Mouse (Mus musculus): ENCODE data around the gene Prox1. TPM values are rescaled to one million over a fixed set of nuclear protein-coding genes. Genes with fewer than 3 reads are reported as not detected.

Gene Prox1
- polyA plus RNA-seq, 1 experiment from 2014 or later: 3.0 TPM

GRCm38 (mm10) chr1:190171750-190172149 lies 1.2 kb upstream of the Prox1 start:
- under 1% methylated on average over 12 of the region's 12 CpGs for WGBS
- H3K27ac ChIP-seq (replicated peaks): no peak overlapping the region
- H3K4me3 ChIP-seq: 0 out of 2 replicates have a peak overlapping the region, but pooled peaks have one; percentile 5
- DNase-seq (ENCODE audit: low spot score): no peak
- H3K4me1 ChIP-seq: peaks cover 65% of the 10 kb centered on the region
- no peaks in the 10 kb centered on the region for H3K9me3 ChIP-seq
- H3K27me3 ChIP-seq (replicated peaks; ENCODE audit: low read depth, poor library complexity, severe bottlenecking): peaks cover 92% of the 10 kb centered on the region
- H3K36me3 ChIP-seq (replicated peaks): no peaks in the 10 kb centered on the region

- H3K27me3 ChIP-seq (replicated peaks; ENCODE audit: low read depth, poor library complexity, severe bottlenecking): peaks cover 93% of the 10 kb centered on the region
These were observed 827 bp upstream of the Prox1 start for GRCm38 (mm10) chr1:190171341-190171740.

GRCm38 (mm10) chr1:190170819-190171216 lies 304 bp upstream of the Prox1 start:
- peaks cover 65% of the 10 kb centered on the region for H3K4me1 ChIP-seq
- under 1% methylated on average over 24 of the region's 24 CpGs for WGBS

More at GRCm38 (mm10) chr1:190171341-190171740, 827 bp upstream of the Prox1 start:
- H3K4me3 ChIP-seq: peak overlapping the region; percentile 64; the same call in 1 of the 2 replicates
- H3K4me1 ChIP-seq: peaks cover 65% of the 10 kb centered on the region
- no peak for DNase-seq (ENCODE audit: low spot score)
- H3K9me3 ChIP-seq: no peaks in the 10 kb centered on the region
- 3% methylated on average over 10 of the region's 10 CpGs for WGBS
- H3K27ac ChIP-seq (replicated peaks): no peak overlapping the region
- H3K36me3 ChIP-seq (replicated peaks): no peaks in the 10 kb centered on the region

GRCm38 (mm10) chr1:190168761-190169671 lies 1.5 kb downstream of the Prox1 start:
- H3K27me3 ChIP-seq (replicated peaks; ENCODE audit: low read depth, poor library complexity, severe bottlenecking): peaks cover 89% of the 10 kb centered on the region
- under 1% methylated on average over 51 of the region's 51 CpGs for WGBS
- H3K4me1 ChIP-seq: peaks cover 50% of the 10 kb centered on the region

More at GRCm38 (mm10) chr1:190170819-190171216, 304 bp upstream of the Prox1 start:
- peak overlapping the region; percentile 64 for H3K4me3 ChIP-seq
- H3K36me3 ChIP-seq (replicated peaks): no peaks in the 10 kb centered on the region
- H3K9me3 ChIP-seq: no peaks in the 10 kb centered on the region
- H3K27ac ChIP-seq (replicated peaks): peak overlapping the region; percentile 81
- H3K27me3 ChIP-seq (replicated peaks; ENCODE audit: low read depth, poor library complexity, severe bottlenecking): peaks cover 93% of the 10 kb centered on the region
- DNase-seq (ENCODE audit: low spot score): no peak

GRCm38 (mm10) chr1:190168115-190168514 lies 2.4 kb downstream of the Prox1 start:
- Histone ChIP-seq H3K4me1 (peaks cover 43% of the 10 kb centered on the region), H3K27me3 (replicated peaks; ENCODE audit: low read depth, poor library complexity, severe bottlenecking) (peaks cover 81% of the 10 kb centered on the region), H3K4me3 (peak overlapping the region; percentile 64), H3K27ac (replicated peaks) (no peak overlapping the region; the same call in 1 of the 2 replicates), H3K36me3 (replicated peaks) (no peaks in the 10 kb centered on the region), H3K9me3 (no peaks in the 10 kb centered on the region)
- no peak for DNase-seq (ENCODE audit: low spot score)
- 2% methylated on average over 4 of the region's 4 CpGs for WGBS

More at GRCm38 (mm10) chr1:190168761-190169671, 1.5 kb downstream of the Prox1 start:
- DNase-seq (ENCODE audit: low spot score): peak; percentile 66
- Histone ChIP-seq H3K9me3 (no peaks in the 10 kb centered on the region), H3K36me3 (replicated peaks) (no peaks in the 10 kb centered on the region), H3K4me3 (peak overlapping the region; percentile 64), H3K27ac (replicated peaks) (peak overlapping the region; percentile 81)

GRCm38 (mm10) chr1:190167609-190168008 lies 2.9 kb downstream of the Prox1 start:
- peaks cover 38% of the 10 kb centered on the region for H3K4me1 ChIP-seq
- H3K27ac ChIP-seq (replicated peaks): no peak overlapping the region
- peak overlapping the region; percentile 64; the same call in 1 of the 2 replicates for H3K4me3 ChIP-seq
- 19% methylated on average over 1 of the region's 1 CpGs for WGBS
- no peaks in the 10 kb centered on the region for H3K36me3 ChIP-seq (replicated peaks)
- peaks cover 76% of the 10 kb centered on the region for H3K27me3 ChIP-seq (replicated peaks; ENCODE audit: low read depth, poor library complexity, severe bottlenecking)
- H3K9me3 ChIP-seq: no peaks in the 10 kb centered on the region
- no peak for DNase-seq (ENCODE audit: low spot score)

GRCm38 (mm10) chr1:190165511-190165910 lies 5.0 kb downstream of the Prox1 start:
- H3K36me3 ChIP-seq (replicated peaks): peaks cover 11% of the 10 kb centered on the region
- DNase-seq (ENCODE audit: low spot score): no peak
- no peaks in the 10 kb centered on the region for H3K9me3 ChIP-seq
- H3K4me3 ChIP-seq: no peak overlapping the region
- peaks cover 30% of the 10 kb centered on the region for H3K4me1 ChIP-seq
- H3K27ac ChIP-seq (replicated peaks): no peak overlapping the region
- 28% methylated on average over 4 of the region's 4 CpGs for WGBS
- peaks cover 73% of the 10 kb centered on the region for H3K27me3 ChIP-seq (replicated peaks; ENCODE audit: low read depth, poor library complexity, severe bottlenecking)

GRCm38 (mm10) chr1:190163471-190163870 lies 7.0 kb downstream of the Prox1 start:
- H3K4me1 ChIP-seq: peaks cover 16% of the 10 kb centered on the region
- 86% methylated on average over 6 of the region's 6 CpGs for WGBS
- no peak overlapping the region for H3K4me3 ChIP-seq
- no peaks in the 10 kb centered on the region for H3K9me3 ChIP-seq
- no peak overlapping the region for H3K27ac ChIP-seq (replicated peaks)
- peaks cover 61% of the 10 kb centered on the region for H3K27me3 ChIP-seq (replicated peaks; ENCODE audit: low read depth, poor library complexity, severe bottlenecking)
- peaks cover 11% of the 10 kb centered on the region for H3K36me3 ChIP-seq (replicated peaks)
- DNase-seq (ENCODE audit: low spot score): no peak

- WGBS: 85% methylated on average over 19 of the region's 19 CpGs
- no peak overlapping the region for H3K4me3 ChIP-seq
- H3K27ac ChIP-seq (replicated peaks): no peak overlapping the region
- peaks cover 11% of the 10 kb centered on the region for H3K36me3 ChIP-seq (replicated peaks)
- H3K9me3 ChIP-seq: no peaks in the 10 kb centered on the region
- H3K27me3 ChIP-seq (replicated peaks; ENCODE audit: low read depth, poor library complexity, severe bottlenecking): peaks cover 45% of the 10 kb centered on the region
- DNase-seq (ENCODE audit: low spot score): no peak
- H3K4me1 ChIP-seq: peaks cover 7% of the 10 kb centered on the region; the same call in 1 of the 2 replicates
These were observed 8.6 kb downstream of the Prox1 start for GRCm38 (mm10) chr1:190161708-190162465.

GRCm38 (mm10) chr1:190161288-190161687 lies 9.2 kb downstream of the Prox1 start:
- no peak overlapping the region for H3K27ac ChIP-seq (replicated peaks)

GRCm38 (mm10) chr1:190159457-190159856 lies 11.1 kb downstream of the Prox1 start:
- H3K9me3 ChIP-seq: no peaks in the 10 kb centered on the region
- no peak overlapping the region for H3K27ac ChIP-seq (replicated peaks)
- H3K4me3 ChIP-seq: no peak overlapping the region
- peaks cover 13% of the 10 kb centered on the region for H3K4me1 ChIP-seq
- H3K36me3 ChIP-seq (replicated peaks): peaks cover 11% of the 10 kb centered on the region
- no peak for DNase-seq (ENCODE audit: low spot score)
- H3K27me3 ChIP-seq (replicated peaks; ENCODE audit: low read depth, poor library complexity, severe bottlenecking): peaks cover 24% of the 10 kb centered on the region
- WGBS: 56% methylated on average over 11 of the region's 11 CpGs

More at GRCm38 (mm10) chr1:190161288-190161687, 9.2 kb downstream of the Prox1 start:
- H3K4me1 ChIP-seq: peaks cover 8% of the 10 kb centered on the region
- H3K4me3 ChIP-seq: no peak overlapping the region
- H3K27me3 ChIP-seq (replicated peaks; ENCODE audit: low read depth, poor library complexity, severe bottlenecking): peaks cover 39% of the 10 kb centered on the region
- DNase-seq (ENCODE audit: low spot score): no peak
- H3K9me3 ChIP-seq: no peaks in the 10 kb centered on the region
- 79% methylated on average over 18 of the region's 18 CpGs for WGBS
- peaks cover 11% of the 10 kb centered on the region for H3K36me3 ChIP-seq (replicated peaks)

- Histone ChIP-seq H3K4me1 (peaks cover 13% of the 10 kb centered on the region), H3K4me3 (no peak overlapping the region), H3K9me3 (no peaks in the 10 kb centered on the region), H3K36me3 (replicated peaks) (peaks cover 3% of the 10 kb centered on the region), H3K27me3 (replicated peaks; ENCODE audit: low read depth, poor library complexity, severe bottlenecking) (peaks cover 9% of the 10 kb centered on the region), H3K27ac (replicated peaks) (no peak overlapping the region)
- no peak for DNase-seq (ENCODE audit: low spot score)
- 46% methylated on average over 8 of the region's 8 CpGs for WGBS
These were observed 14.8 kb downstream of the Prox1 start for GRCm38 (mm10) chr1:190155751-190156150.

All from embryonic facial prominence, embryonic 10.5 days (tissue).